11 mouse cellular contexts compared by ENCODE assay signal in the genomic region with DNA sequence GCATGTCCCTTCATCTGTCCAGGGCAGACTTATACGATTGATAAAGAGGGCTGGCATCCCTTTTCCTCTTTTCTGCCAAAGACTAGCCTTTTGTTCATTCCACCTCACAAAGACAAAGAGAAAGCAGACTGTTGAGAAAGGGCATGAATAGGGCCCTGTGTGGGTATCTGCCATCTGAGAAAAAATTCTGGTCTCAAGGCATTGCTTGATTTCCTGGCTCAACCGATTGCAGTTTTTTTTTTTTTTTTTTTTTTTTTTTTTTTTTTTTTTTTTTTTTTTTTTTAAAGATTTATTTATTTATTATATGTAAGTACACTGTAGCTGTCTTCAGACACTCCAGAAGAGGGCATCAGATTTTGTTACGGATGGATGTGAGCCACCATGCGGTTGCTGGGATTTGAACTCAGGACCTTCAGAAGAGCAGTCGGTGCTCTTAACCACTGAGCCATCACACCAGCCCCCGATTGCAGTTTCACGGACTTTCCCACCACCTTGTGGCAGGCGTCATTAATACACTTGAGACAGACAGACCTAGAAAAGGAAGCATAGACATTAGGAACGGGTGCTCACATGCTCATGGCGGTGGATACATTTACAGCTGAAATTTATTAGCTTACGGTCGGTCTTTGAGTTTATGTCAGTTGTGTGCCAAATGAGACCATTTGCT. TPM values are rescaled to one million over a fixed set of nuclear protein-coding genes. Genes with fewer than 3 reads are reported as not detected.
DNase-seq lines count a peak whose midpoint lies in the region; ATAC-seq and TF ChIP-seq lines count a peak whose summit lies in the region.
"Not testable (repeated sequence)": the region's sequence is repeated elsewhere in the genome, so short reads cannot be mapped to it uniquely, and the experiment has no call there.
"Had no signal": no experiment of that assay in that cellular context is flagged by ENCODE, and none has a peak within 500 bp of the region (broad histone marks: within the 10 kb centered on the region; RNA-seq: fewer than 3 reads in every experiment).

No protein-coding gene starts in this region.

- peak overlapping the region; percentile 98 for H3K4me3 ChIP-seq in embryonic facial prominence, embryonic 12.5 days
- H3K4me3 ChIP-seq in heart, embryonic 13.5 days = peak overlapping the region; percentile 88
- peak overlapping the region; percentile 89; the same call in 1 of the 2 replicates for H3K4me3 ChIP-seq in kidney, adult 2 months (ENCODE audit: insufficient read depth, low read depth, low read length)
- H3K4me3 ChIP-seq in liver, embryonic 12.5 days = peak overlapping the region; percentile 99
- peak overlapping the region; percentile 85 for H3K4me3 ChIP-seq in midbrain, embryonic 11.5 days (ENCODE audit: low read depth, low read length)

- peak overlapping the region; percentile 97 for H3K4me2 ChIP-seq in embryonic facial prominence, embryonic 12.5 days (replicated peaks)
- H3K4me2 ChIP-seq in heart, embryonic 13.5 days = peak overlapping the region; percentile 94
- H3K4me2 ChIP-seq in liver, embryonic 12.5 days = peak overlapping the region; percentile 88
- H3K4me2 ChIP-seq in midbrain, embryonic 11.5 days = peak overlapping the region; percentile 80

- TF ChIP-seq CTCF in kidney, adult 2 months (conservative IDR thresholded peaks at IDR 0.05; ENCODE audit: insufficient read depth, insufficient read length, low read depth, low read length) = peak; percentile 39; the same call in 1 of the 2 replicates

- peaks cover 14% of the 10 kb centered on the region for H3K4me1 ChIP-seq in embryonic facial prominence, embryonic 12.5 days
- H3K4me1 ChIP-seq in heart, embryonic 13.5 days = peaks cover 21% of the 10 kb centered on the region
- H3K4me1 ChIP-seq in kidney, adult 2 months (ENCODE audit: control insufficient read depth, insufficient read depth, low read length) = not testable (repeated sequence)
- peaks cover 27% of the 10 kb centered on the region for H3K4me1 ChIP-seq in liver, embryonic 12.5 days
- H3K4me1 ChIP-seq in midbrain, embryonic 11.5 days (ENCODE audit: control insufficient read depth, insufficient read depth, low read length) = peaks cover 13% of the 10 kb centered on the region

- H3K36me3 ChIP-seq in embryonic facial prominence, embryonic 12.5 days; kidney, adult 2 months (ENCODE audit: control insufficient read depth, insufficient read depth, low read length); midbrain, embryonic 11.5 days (ENCODE audit: control insufficient read depth, insufficient read depth, low read length): not testable (repeated sequence)
- H3K36me3 ChIP-seq in heart, embryonic 13.5 days = peaks cover 18% of the 10 kb centered on the region
- H3K36me3 ChIP-seq in liver, embryonic 12.5 days = peaks cover 21% of the 10 kb centered on the region

- WGBS in embryonic facial prominence, embryonic 12.5 days = 59% methylated on average over 12 of the region's 12 CpGs
- WGBS in heart, embryonic 13.5 days = 54% methylated on average over 12 of the region's 12 CpGs
- WGBS in kidney, adult 2 months = 44% methylated on average over 12 of the region's 12 CpGs
- 39% methylated on average over 12 of the region's 12 CpGs for WGBS in liver, embryonic 12.5 days (ENCODE audit: insufficient replicate concordance)
- WGBS in midbrain, embryonic 11.5 days = 69% methylated on average over 10 of the region's 12 CpGs

- H3K27ac ChIP-seq in embryonic facial prominence, embryonic 12.5 days; kidney, adult 2 months (ENCODE audit: insufficient read depth, low read depth, low read length); midbrain, embryonic 11.5 days (ENCODE audit: low read depth, low read length): not testable (repeated sequence)
- peak overlapping the region; percentile 64 for H3K27ac ChIP-seq in heart, embryonic 13.5 days (replicated peaks)
- H3K27ac ChIP-seq in liver, embryonic 12.5 days = 0 out of 2 replicates have a peak overlapping the region, but pooled peaks have one; percentile 85

- H3K27me3 ChIP-seq in embryonic facial prominence, embryonic 12.5 days; heart, embryonic 13.5 days (replicated peaks); kidney, adult 2 months (replicated peaks; ENCODE audit: control insufficient read depth, insufficient read depth, low read length); liver, embryonic 12.5 days (replicated peaks); midbrain, embryonic 11.5 days (ENCODE audit: control insufficient read depth, insufficient read depth, low read length): not testable (repeated sequence)

- not testable (repeated sequence) for TF ChIP-seq POLR2A in kidney, adult 2 months (IDR thresholded peaks at IDR 0.05; ENCODE audit: low read depth, low read length)

- H3K9ac ChIP-seq in embryonic facial prominence, embryonic 12.5 days = not testable (repeated sequence)
- H3K9ac ChIP-seq in heart, embryonic 13.5 days = peak overlapping the region; percentile 89
- H3K9ac ChIP-seq in liver, embryonic 12.5 days = peak overlapping the region; percentile 85
- peak overlapping the region; percentile 91 for H3K9ac ChIP-seq in midbrain, embryonic 11.5 days (ENCODE audit: low read length)

- not testable (repeated sequence) for H3K9me3 ChIP-seq in embryonic facial prominence, embryonic 12.5 days; heart, embryonic 13.5 days; liver, embryonic 12.5 days (replicated peaks); midbrain, embryonic 11.5 days (ENCODE audit: control insufficient read depth, low read length)

- peak; percentile 89 for DNase-seq in 416B (ENCODE audit: low read depth)
- peak; percentile 73 for DNase-seq in adrenal gland, postnatal 14 days
- DNase-seq in kidney, adult 2 months = peak; percentile 66
- DNase-seq in midbrain, embryonic 11.5 days (ENCODE audit: low spot score, missing footprints) = not testable (repeated sequence)
- DNase-seq in spleen, postnatal 4 days (ENCODE audit: low spot score in 2 of 2) = peak; percentile 68 to 81

- not testable (repeated sequence) for ATAC-seq in embryonic facial prominence, embryonic 12.5 days (ENCODE audit: insufficient number of reproducible peaks, insufficient read depth, low FRiP score, low TSS enrichment); heart, embryonic 13.5 days (ENCODE audit: extremely low read depth, insufficient number of reproducible peaks, low FRiP score, low TSS enrichment); liver, embryonic 12.5 days; midbrain, embryonic 11.5 days (ENCODE audit: low FRiP score)

RNA-seq across cellular contexts. Expression of a gene that starts 1.3 kb away (rescaled TPM):
- 25.6 and 31.0 TPM in 2 replicates for total RNA-seq in adrenal gland, postnatal 14 days (2021)
- polyA plus RNA-seq in embryonic facial prominence, embryonic 12.5 days (2016; fragmentation: Nextera tagmentation; extraction: Ambion mirVana) = 21.6 and 23.6 TPM in 2 replicates
- 15.5 and 15.9 TPM in 2 replicates for polyA plus RNA-seq in heart, embryonic 13.5 days (2015; fragmentation: Nextera tagmentation; extraction: Ambion mirVana)
- 48.9 and 50.7 TPM in 2 replicates for polyA plus RNA-seq in kidney, adult 2 months (2012; rRNA removed)
- 16.2 and 17.3 TPM in 2 replicates for polyA plus RNA-seq in liver, embryonic 12.5 days (2016; fragmentation: Nextera tagmentation; extraction: Ambion mirVana)
- polyA plus RNA-seq in midbrain, embryonic 11.5 days (2014; fragmentation: Nextera tagmentation; extraction: Ambion mirVana) = 14.7 and 16.0 TPM in 2 replicates

RNA-seq across cellular contexts. Expression of a gene that starts 5.8 kb away (rescaled TPM):
- total RNA-seq in adrenal gland, postnatal 14 days (2021) = 10.9 and 13.4 TPM in 2 replicates
- 9.7 TPM in 2 replicates for polyA plus RNA-seq in embryonic facial prominence, embryonic 12.5 days (2016; fragmentation: Nextera tagmentation; extraction: Ambion mirVana)
- 3.5 and 4.3 TPM in 2 replicates for polyA plus RNA-seq in heart, embryonic 13.5 days (2015; fragmentation: Nextera tagmentation; extraction: Ambion mirVana)
- polyA plus RNA-seq in kidney, adult 2 months (2012; rRNA removed) = 81.0 and 85.4 TPM in 2 replicates
- 7.9 and 9.0 TPM in 2 replicates for polyA plus RNA-seq in liver, embryonic 12.5 days (2016; fragmentation: Nextera tagmentation; extraction: Ambion mirVana)
- 2.4 and 4.5 TPM in 2 replicates for polyA plus RNA-seq in midbrain, embryonic 11.5 days (2014; fragmentation: Nextera tagmentation; extraction: Ambion mirVana)

RNA-seq across cellular contexts. Expression of a gene that starts 9.9 kb away (rescaled TPM):
- 3.3 and 3.9 TPM in 2 replicates for total RNA-seq in adrenal gland, postnatal 14 days (2021)
- polyA plus RNA-seq in embryonic facial prominence, embryonic 12.5 days (2016; fragmentation: Nextera tagmentation; extraction: Ambion mirVana) = 3.8 and 4.2 TPM in 2 replicates
- 2.1 and 2.9 TPM in 2 replicates for polyA plus RNA-seq in heart, embryonic 13.5 days (2015; fragmentation: Nextera tagmentation; extraction: Ambion mirVana)
- 13.0 and 15.2 TPM in 2 replicates for polyA plus RNA-seq in kidney, adult 2 months (2012; rRNA removed)
- polyA plus RNA-seq in liver, embryonic 12.5 days (2016; fragmentation: Nextera tagmentation; extraction: Ambion mirVana) = 4.4 and 4.8 TPM in 2 replicates
- 3.3 and 4.1 TPM in 2 replicates for polyA plus RNA-seq in midbrain, embryonic 11.5 days (2014; fragmentation: Nextera tagmentation; extraction: Ambion mirVana)

RNA-seq across cellular contexts. Expression of a gene that starts 14.3 kb away (rescaled TPM):
- total RNA-seq in adrenal gland, postnatal 14 days (2021) = not detected in 2 replicates
- polyA plus RNA-seq in embryonic facial prominence, embryonic 12.5 days (2016; fragmentation: Nextera tagmentation; extraction: Ambion mirVana) = not detected in 2 replicates
- not detected in 2 replicates for polyA plus RNA-seq in heart, embryonic 13.5 days (2015; fragmentation: Nextera tagmentation; extraction: Ambion mirVana)
- 0.66 and 1.2 TPM in 2 replicates for polyA plus RNA-seq in kidney, adult 2 months (2012; rRNA removed)
- not detected in 2 replicates for polyA plus RNA-seq in liver, embryonic 12.5 days (2016; fragmentation: Nextera tagmentation; extraction: Ambion mirVana)
- 0.32 TPM in 1 of 2 replicates, not detected in the other for polyA plus RNA-seq in midbrain, embryonic 11.5 days (2014; fragmentation: Nextera tagmentation; extraction: Ambion mirVana)
- total RNA-seq: gastrocnemius, postnatal 36 days; layer of hippocampus, postnatal 36 days had no signal
- polyA plus RNA-seq: CD4-positive, CD25-positive, alpha-beta regulatory T cell, adult 4 months had no signal

RNA-seq across cellular contexts. Expression of a gene that starts 14.5 kb away (rescaled TPM):
- total RNA-seq in adrenal gland, postnatal 14 days (2021) = 7.2 and 7.9 TPM in 2 replicates
- polyA plus RNA-seq in embryonic facial prominence, embryonic 12.5 days (2016; fragmentation: Nextera tagmentation; extraction: Ambion mirVana) = 8.6 and 9.4 TPM in 2 replicates
- 6.6 and 7.2 TPM in 2 replicates for polyA plus RNA-seq in heart, embryonic 13.5 days (2015; fragmentation: Nextera tagmentation; extraction: Ambion mirVana)
- polyA plus RNA-seq in kidney, adult 2 months (2012; rRNA removed) = 49.1 and 57.9 TPM in 2 replicates
- 1.8 and 2.4 TPM in 2 replicates for polyA plus RNA-seq in liver, embryonic 12.5 days (2016; fragmentation: Nextera tagmentation; extraction: Ambion mirVana)
- 24.4 and 26.9 TPM in 2 replicates for polyA plus RNA-seq in midbrain, embryonic 11.5 days (2014; fragmentation: Nextera tagmentation; extraction: Ambion mirVana)
